Mouse (Mus musculus): ENCODE results near the gene Zfhx3.

Gene Zfhx3

GRCm38 (mm10) chr8:108662766-108663165, 720.3 kb downstream of the Zfhx3 start:
- DNase-seq (ENCODE audit: low spot score), result no peak

- no peak for DNase-seq (ENCODE audit: low spot score)
Observed at GRCm38 (mm10) chr8:108671939-108672515, 729.6 kb downstream of the Zfhx3 start.

GRCm38 (mm10) chr8:108675001-108675525, 732.6 kb downstream of the Zfhx3 start:
- no peak for DNase-seq (ENCODE audit: low spot score)

- DNase-seq (ENCODE audit: low spot score), result no peak
Observed at GRCm38 (mm10) chr8:108689694-108690093, 747.2 kb downstream of the Zfhx3 start.

GRCm38 (mm10) chr8:108690576-108691455, 748.4 kb downstream of the Zfhx3 start:
- DNase-seq (ENCODE audit: low spot score), result no peak

DNA sequence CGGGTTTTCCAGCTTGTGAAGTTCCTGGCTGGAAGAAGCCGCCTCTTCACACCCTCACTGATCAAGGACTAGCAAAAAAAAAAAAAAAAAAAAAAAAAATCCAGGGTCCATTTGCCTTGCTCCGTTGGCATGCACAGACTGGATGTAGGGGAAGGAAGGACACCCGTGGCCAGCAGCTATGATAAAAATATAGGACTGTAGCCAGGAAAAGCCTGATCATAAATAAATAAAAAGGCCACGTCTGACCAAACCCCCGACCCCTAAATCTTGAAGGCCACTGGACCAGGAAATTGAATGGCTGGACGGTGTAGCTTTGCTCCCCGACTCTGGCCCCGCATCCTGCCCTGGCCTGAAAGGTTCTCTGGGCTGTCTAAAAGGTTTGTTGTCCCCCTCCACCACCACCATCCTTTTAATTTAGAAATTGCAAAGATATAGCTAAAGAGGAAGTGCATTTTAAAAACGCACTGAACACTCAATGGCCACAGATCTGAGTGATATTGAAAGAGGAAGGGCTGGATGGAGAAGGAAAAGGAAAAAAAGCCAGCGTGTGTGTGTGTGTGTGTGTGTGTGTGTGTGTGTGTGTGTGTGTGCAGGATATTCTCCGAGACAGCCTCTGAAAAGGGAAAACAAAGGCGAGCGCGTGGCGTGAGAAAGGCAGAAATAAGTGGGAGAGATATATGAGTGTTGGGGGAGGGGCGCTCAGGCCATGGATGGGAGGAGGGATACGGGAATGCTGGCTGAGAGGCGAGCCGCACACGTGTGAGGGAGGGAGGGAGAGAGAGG, 749.2 kb downstream of the Zfhx3 start:
- DNase-seq (ENCODE audit: low spot score), result peak; percentile 67

DNA sequence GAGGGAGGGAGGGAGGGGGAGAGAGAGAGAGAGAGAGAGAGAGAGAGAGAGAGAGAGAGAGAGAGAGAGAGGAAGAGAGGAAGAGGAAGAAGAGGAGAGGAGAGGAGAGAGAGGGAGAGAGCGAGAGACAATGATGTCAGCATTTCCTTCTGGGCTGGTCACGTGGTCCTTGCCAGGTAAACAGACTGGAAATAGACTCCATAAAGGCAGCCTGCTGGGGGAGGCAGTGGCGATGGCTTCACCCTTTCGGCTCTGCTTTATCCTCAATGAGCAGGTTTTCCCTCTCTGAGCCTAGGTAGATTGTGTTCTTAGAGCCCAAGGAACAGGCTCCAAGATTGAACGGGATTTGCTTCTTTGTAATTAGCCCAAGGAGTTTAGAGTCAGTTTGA, 749.8 kb downstream of the Zfhx3 start:
- DNase-seq (ENCODE audit: low spot score), result no peak

DNA sequence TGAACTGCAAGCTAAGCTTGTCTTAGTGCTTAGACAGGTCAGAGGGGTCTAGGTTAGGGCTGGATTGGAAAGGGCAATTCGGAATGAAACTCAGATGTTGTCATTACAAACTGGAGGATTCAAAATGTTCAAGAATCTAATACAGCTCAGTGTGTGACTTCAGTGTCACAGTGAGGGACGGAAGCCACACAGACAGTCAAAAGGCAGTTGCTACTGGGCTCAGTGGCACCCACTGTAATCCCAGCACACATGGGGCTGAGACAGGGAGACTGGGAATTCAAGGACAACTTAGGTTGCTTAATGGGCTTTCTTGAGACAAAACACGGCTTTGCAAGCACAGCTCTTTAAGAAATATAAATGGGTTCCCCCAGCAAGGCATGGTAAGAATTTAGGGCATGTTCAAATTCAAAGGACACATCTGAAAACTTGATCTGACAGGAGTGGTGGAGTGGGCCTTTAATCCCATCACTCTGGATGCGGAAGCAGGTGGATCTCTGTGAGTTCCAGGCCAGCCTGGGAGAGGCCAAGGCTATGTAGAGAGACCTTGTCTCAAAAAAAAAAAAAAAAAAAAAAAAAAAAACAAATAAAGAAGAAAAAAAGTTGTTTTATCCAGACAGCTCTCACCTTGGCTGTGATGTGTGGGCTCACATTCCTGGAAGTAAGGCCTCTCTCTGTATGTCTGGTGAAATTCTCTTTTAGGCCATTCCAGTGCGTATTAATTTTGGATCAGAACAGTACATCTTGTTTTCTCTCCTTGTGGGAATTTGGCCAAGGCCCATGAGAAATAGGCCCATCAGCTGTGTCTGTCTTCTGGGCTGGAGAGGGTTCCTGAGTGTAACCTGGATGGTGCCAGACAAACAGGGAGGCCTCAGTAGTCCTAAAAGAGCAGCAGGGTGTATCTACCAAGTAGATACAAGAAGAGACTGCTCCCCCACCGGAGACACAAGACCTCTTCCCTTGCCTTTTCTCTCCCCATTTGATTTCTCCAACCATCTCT, 750.5 kb downstream of the Zfhx3 start:
- DNase-seq (ENCODE audit: low spot score), result no peak

GRCm38 (mm10) chr8:108693841-108694240, 751.4 kb downstream of the Zfhx3 start:
- no peak for DNase-seq (ENCODE audit: low spot score)

GRCm38 (mm10) chr8:108694516-108694915, 752.1 kb downstream of the Zfhx3 start:
- DNase-seq (ENCODE audit: low spot score), result no peak

DNA sequence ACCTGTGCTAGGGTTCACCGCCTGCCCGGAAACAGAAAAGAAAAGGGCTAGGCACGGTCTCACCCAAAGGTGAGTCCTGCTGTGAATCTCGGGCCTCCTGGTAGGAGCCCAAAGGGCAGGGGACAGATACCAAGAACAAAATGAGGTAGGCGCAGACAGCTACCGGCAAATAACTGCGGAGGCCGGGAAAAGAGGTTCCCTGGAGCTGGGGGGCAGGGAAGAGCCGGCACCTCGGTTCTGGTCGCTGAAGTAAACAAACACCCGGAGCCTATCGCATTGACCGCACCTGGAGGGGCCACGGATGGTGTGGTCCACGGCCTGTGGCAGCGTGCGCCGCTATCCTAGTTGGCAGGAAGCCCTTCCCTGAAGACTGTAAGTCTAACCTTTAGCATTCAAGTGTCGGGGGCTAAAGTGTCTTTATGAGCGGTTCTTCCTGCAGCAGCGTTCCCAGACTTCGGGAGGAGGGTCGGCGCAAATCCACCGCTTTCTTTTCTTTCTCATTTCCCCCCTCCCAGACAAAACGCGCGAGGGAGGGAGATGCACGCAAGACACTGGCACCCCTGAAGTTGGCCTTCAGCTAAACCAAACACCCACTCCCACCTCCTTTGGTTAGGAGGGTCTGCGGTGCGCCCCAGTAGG, 752.9 kb downstream of the Zfhx3 start:
- DNase-seq (ENCODE audit: low spot score), result no peak

- peak; percentile 38 for DNase-seq (ENCODE audit: low spot score)
Observed at GRCm38 (mm10) chr8:108695938-108696630, 753.6 kb downstream of the Zfhx3 start.

GRCm38 (mm10) chr8:108696631-108697410, 754.4 kb downstream of the Zfhx3 start:
- no peak for DNase-seq (ENCODE audit: low spot score)

DNA sequence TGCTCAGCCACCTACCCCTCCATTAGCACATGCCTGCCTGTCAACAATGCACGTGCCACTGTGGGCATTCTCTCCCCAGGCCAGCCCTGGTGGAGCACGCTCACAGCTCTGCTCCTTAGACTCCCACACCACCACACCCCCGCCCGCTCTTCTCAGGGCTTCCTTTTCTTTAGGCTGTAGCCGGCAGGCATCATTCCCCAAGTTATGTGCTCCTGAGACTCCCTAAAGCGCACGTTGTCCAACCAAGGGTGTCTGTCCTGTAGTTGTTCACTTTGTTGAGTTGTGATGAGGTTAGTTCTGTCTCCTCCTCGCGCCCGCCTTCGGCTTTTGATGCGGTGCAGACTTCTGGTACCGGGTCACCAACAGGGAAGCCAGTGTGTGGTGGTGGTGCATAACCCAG, 755.1 kb downstream of the Zfhx3 start:
- DNase-seq (ENCODE audit: low spot score), result no peak

DNA sequence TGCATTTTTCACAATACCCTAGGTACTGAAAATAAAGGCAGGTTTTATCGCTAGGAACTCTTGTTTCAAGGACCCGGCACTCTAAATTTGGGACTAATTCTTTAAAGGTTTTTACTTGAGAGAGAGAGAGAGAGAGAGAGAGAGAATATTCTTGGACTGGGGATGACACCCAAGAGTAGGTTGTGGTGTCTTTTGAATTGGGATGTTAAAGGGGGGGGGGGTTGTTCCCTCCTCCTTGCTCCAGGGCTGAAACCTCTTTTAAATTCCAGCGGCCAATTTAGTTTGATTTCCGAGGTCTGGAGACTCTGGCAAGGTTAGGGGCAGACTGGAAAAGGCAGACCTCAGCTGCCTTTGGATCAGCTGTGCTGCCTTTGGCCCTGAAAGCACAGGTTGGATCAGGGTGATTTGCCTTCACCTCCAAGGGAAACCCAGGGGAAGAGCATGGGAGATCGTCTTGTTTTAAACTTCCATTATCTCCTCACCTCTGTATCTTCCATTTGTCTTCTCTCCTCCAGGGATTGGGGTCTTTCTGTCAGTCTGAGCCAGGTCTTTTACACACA, 755.7 kb downstream of the Zfhx3 start:
- DNase-seq (ENCODE audit: low spot score), result no peak

GRCm38 (mm10) chr8:108699011-108699410, 756.6 kb downstream of the Zfhx3 start:
- no peak for DNase-seq (ENCODE audit: low spot score)

GRCm38 (mm10) chr8:108699454-108700345, 757.3 kb downstream of the Zfhx3 start:
- no peak for DNase-seq (ENCODE audit: low spot score)
